Mouse (Mus musculus) embryo, embryonic 11.5 days (tissue): ENCODE data around the gene Bex4.

Experiments used
- DNase-seq: peaks from one replicate; pipeline ENCODE4 v3.0.0-alpha.2; 2012; ENCODE audit warnings: low read depth, low spot score

Gene Bex4

GRCm38 (mm10) chrX:136183107-136183506 is 44.3 kb downstream of the Bex4 start:
- no peak for DNase-seq
